Mouse (Mus musculus) A20 (cell line): ENCODE results near the gene Maz.
A peak's percentile ranks its signal among the peaks of the same experiment; 100 is the strongest.

ENCODE experiments used
- DNase-seq: peaks from one replicate; pipeline ENCODE4 v3.0.0-alpha.2; 2011; ENCODE audit warnings: low read depth, low spot score

Gene Maz

DNA sequence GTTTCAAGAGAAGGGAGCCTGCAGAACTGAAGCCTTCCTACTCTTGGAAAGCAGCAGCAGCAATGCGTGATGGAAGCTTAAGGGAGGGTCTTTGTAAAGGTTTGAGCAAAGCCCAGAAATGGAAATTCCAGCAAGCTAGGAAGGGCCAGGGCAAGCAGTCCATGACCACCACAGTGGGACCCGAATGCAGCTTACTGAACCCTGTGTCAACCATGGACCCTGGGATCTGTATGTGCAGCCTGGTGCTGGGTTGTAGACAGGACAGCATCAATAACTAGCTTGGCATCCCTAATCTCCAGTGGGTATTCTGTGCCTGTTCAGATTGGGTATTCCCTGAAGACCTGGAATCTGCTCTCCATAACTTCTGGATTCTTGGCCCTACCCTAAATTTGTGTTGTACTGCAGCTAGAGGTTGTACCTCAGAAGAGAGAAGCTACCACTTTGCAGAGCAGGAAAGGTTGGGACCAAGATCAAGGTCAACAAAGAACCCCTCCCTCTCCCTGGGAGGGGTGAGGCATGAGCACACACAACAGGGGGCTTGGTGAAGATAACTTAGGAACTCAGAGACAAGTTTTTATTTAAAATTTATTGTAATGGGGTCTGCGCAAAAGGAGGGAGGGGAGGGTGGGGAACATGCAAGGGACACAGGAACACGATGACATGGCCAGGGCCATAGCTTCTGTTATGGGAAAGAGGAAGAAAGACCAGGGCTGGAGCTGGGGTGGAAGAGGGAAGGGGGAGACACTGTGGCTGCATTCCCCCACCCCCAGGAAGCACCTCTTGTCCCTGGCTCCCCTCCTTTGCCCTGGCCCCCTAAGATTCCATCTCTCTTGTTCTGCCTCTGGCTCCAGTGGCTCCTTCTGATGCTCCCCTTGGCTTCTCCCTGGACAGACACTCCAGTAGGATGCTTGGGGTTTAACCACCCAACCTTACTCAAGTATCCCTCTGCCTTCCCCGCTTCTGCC is 5.0 kb downstream of the Maz start:
- peak; percentile 40 for DNase-seq

DNA sequence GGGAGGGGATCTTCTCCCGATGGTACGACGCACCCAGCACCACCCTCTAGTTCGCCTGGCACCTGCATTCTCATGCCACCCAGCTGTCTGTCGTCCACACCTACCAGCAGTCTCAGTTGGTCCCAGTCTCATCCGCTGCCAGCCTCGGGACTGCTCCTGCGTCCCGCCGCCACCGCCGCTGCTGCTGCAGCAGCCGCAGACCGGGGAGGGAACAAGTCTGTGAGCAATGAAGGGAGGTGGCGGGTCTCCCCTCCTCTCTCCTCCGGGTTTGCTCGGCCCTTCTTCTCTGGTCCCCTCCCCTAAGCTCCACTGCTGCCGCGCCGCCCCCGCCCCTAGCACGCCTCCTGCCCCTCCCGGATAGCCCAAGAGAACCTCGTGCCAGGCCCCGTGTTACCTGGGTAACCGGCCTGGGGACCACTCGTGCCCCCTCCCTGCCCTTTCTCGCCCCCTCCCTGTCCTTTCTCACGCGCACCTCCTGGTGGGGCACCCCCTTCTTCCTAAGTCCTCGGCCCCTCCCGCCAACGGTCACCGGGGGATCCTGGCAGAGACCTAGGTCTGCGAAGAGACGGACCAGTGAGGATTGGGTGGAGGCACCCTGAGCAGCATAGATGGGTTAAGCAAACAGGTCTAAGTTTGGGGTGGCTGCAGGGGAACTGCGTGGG is 5.8 kb downstream of the Maz start, which contains the start of the genes Gm42742 and Prrt2:
Gm42742 (minus strand) TSS at position 197 of the 662 bp plus-strand sequence.
Prrt2 (minus strand) TSS at position 311 of the 662 bp plus-strand sequence.
- DNase-seq = peak; percentile 55

DNA sequence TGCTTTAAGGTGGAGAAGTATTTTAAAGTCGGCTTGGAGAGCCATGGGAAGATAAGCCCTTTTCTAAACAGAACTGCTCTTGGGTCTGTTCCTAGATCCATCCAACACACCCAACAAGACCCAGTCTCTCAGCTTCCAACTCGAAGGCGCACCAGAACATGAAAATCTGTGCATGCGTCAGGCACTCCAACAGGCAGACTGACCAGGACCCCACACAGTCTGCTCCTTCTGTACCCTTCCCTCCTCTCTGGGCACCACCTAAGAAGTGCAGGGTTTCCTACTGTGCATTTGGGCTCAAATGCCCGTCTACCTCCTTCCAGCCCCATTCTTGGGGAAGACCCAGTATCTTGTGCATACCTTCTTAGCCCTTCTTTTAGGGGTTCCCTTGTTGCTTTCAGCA is 6.3 kb downstream of the Maz start:
- DNase-seq = no peak

DNA sequence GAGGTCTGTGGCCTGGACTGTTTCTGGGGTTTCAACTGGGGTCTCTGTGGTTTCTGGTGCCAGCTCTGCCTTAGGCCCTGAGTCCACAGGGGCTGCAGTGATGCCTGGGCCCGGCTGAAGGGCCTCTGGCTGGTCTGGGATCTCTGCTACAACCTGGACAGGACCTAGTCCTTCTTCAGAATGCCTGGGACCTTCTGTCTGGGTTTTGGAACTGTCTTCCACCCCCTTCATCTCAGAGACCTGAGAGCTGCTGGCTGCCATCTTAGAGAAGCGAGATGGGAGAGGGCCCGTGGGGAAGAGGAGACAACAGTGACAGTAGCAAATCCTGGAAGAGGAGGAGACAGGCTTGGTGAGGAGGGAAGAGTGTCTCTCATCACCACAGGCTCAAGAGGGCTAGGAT is 6.8 kb downstream of the Maz start:
- no peak for DNase-seq

DNA sequence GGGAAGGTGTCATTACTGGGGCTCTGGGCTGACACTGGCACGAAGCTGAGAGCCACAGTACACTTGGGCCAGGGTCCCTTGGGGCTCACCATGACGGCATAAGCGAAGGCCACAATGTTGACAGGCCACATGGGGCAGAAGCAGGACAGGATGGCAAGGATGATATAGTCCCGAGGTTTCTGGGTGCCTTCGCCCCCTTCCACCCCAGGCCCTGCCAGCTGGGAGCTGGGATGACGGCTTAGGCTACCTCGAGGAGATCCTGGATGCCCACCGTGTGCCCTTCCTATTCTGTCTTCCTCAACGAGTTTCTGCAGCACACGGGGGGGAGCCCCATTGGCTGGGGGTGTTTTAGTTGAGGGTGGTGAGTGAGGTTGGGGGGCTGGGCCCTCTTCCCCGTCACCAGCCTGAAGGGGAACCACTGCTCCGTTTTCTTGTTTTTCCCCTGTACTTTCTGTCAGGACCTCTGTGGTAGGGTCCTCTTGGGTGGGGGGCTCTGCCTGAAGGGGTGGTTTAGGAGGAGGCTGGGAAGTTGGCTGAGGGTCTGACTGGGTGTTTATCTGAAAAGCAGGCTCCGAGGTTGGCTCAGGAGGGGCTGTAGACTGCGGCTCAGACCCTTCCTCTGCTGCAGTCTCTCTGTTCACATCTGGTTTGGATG is 7.4 kb downstream of the Maz start:
- DNase-seq = no peak

DNA sequence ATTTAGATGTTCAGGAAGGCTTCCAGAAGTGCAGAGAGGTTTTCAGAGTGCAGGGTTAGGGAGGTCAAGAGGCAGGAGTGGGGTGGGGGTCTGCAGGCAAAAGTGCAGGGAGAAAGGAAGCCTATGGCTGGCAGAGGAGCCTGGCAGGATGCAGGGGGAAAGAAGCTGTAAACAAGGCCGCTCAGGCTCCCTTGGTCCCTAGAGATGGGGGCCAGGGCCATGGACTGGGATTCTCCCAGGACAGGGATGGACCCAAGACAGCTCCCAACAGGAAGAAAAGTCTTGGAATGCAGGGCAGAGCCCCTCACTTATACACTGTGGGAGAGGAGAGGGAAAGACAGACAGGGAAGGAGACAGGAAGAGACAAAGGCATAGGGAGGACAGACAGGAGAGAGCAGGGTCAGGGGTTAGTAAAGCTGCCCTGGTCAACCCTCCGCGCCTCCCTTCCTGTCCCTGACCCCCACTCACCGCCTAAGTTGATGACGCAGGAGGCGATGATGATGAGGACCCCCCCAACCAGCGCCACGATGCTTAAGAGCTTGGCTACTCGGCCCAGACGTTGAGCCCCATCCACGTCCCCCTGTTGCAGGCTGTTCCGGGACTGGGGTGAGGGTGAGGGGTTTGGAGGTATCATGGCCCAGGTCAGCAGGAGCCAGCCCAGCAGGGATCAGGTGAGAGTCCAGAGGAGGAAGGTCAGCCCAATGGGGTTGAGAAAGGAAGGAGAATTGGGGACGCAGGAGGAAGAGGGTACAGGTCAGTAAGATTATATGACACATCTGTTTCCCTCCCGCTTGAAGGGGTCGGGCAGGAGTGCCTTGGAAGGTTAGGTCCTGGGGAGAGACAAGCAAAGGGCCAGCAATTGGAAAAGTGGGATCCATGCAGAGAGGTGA is 8.2 kb downstream of the Maz start:
- DNase-seq = no peak

DNA sequence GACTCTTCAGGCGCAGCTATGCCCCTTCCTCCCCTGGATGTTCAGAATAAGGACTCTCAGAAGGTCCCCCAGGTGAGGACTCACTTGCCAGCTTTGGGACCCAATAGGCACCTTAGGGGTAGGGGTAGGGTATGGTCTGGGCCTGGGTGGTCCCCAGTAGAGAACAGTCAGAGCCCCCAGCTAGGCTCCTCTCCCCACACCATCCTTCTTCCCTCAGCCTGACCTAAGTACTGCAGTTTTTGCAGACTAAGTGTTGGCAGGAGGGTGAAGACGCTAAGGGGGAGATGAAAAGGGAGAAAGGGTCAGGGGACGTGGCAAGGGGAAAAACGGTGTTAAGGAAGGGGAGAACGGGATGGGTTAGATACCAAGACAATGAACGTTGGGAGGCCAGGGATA is 8.9 kb downstream of the Maz start:
- no peak for DNase-seq

DNA sequence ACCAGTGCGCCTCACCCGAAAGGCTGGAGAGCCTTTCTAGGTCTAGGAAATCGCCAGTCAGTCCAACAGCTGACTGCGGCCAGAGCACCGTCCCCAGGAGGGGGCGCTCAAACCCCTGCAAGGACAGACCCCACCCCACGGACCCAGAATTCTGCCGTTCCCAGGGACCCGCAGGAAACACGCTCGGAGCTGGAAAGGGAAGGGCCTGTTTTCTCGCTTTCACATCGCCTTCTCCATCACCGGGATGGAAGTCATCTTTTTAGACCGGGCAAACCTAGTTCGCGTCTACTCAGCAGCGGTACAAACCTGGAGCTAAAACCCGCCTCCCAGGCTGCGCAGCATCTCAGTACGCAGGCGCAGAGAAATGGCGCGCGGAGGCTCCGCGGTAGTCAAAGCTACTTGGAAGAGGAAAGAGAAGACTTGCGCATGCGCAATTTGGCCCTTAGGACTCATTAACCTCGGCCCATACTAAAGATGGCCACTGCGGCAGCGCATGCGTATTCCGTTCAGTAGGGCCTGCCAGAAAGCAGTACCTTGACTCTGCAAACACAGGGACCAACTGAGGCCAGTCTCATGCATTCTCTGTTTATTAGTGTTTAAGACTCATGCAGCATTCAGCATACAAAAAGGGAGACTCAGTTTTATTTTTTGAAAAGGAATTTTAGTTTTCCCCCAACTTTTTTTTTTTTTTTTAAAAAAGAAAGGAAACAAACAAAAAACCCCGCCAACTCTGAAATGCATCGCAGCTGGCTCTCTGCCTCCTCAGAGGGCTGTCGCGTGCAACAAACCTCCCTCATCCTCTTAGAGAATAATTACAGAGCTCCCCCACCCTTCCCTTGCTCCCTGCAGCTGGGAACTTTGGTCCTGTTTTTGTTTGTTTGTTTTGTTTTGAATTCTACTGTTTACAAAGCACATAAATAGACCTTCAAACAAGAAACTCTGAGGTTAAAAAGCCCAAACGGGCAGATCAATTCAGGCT is 9.6 kb downstream of the Maz start, which contains the start of gene Pagr1a:
Pagr1a (minus strand) TSS at position 382 of the 979 bp plus-strand sequence.
- peak; percentile 100 for DNase-seq

DNA sequence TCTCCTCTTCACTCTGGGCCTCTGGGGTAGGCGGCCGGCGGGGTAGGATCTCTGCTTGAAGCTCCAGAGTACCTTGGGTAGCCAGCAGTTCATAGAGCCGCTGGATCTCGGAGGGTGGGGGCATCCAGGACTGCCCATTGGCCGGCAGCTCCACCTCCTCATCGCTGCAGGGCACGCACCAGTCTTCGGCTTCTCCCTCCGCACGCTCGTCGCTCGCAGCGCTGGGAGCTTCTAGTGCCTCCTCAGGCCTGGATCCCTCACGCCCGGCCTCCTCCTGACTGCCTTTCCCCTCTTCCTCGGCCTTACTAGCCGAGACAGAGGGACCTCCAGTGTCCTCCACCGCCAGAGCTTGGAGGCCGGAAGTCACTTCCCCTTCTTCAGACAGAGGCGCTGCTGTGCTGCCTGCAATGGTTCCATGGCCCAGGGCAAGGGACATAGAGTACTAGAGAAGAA is 10.3 kb downstream of the Maz start:
- no peak for DNase-seq

DNA sequence TGATC is 10.6 kb downstream of the Maz start, which contains the start of gene Pagr1b:
Pagr1b (minus strand) TSS at position 4 of the 5 bp plus-strand sequence.
- DNase-seq = no peak

DNA sequence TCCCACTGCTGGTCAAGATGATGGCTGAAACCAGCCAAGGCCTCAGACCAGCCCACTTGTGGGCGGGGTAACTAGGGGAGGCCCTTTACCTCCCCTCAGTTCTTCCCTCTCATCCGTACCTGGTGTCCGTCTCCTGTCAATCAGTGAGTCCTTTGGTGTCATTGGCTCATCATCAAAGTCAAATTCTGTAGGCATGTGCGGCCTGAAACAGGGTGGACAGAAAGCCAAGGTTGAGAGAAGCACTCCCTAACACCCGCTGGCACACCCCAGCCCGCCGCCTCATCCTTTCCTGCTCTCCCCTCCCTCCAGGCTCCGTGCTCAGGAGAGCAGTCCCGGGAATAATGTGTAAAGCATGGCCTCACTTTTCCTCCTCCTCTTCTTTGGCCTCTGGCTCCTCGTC is 10.8 kb downstream of the Maz start:
- peak; percentile 89 for DNase-seq

DNA sequence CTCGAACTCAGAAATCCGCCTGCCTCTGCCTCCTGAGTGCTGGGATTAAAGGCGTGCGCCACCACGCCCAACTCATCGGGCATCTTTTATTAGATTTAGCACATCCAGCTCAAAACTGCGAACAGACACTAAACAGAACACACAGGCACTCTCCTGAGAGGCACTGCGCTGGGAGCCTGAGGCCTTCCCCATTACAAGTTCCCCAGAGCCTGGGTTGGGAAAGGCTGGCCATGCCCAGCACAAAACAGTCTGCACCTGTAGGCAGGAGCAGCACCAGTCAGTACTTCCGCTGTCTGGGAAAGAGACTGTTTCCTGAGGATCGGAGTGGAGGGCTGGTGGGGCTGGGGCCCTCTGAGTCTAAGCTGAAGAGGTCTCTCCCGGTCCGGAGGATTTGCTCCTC is 11.8 kb downstream of the Maz start:
- DNase-seq = no peak

DNA sequence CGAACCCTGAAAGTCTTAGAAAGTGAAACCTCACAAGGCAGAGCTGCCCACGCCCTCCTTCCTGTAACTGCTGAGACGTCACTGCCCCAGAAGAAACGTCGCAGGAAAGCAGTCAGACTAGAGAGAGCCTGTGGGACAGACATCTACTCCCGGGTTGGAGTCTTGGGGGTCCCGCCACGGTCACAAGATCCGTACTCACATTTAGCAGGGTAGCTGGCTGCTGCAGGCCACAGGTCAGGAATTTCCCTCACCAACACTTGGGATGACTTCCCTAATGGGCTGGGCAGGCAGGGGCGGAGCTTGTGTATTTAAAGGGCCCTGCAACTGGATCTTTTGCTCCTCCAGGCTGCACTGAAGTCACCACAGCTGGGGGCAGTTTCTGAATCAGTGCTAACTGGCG is 12.5 kb downstream of the Maz start, which contains the start of gene Mvp:
Mvp (minus strand) TSS at position 302 of the 400 bp plus-strand sequence.
- peak; percentile 85 for DNase-seq

DNA sequence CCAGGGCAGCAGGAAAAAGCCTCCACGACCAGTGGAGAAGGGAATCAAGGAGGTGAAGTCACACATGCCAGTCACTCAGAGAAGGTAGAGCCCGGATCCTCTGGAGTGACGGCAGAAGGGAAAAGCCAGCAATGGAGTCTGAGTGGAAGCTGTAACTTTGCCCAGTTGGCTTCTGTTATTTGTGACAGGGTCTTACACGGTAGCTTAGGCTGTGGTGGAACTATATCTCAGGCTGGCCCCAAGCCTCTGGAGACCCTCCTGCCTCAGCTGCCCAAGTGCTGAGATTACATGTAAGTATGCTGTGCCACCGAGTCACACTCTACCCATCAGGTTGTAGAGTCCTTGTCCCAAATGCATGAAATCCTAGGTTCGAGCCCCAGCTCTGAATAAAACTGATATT is 13.5 kb downstream of the Maz start:
- DNase-seq = no peak

DNA sequence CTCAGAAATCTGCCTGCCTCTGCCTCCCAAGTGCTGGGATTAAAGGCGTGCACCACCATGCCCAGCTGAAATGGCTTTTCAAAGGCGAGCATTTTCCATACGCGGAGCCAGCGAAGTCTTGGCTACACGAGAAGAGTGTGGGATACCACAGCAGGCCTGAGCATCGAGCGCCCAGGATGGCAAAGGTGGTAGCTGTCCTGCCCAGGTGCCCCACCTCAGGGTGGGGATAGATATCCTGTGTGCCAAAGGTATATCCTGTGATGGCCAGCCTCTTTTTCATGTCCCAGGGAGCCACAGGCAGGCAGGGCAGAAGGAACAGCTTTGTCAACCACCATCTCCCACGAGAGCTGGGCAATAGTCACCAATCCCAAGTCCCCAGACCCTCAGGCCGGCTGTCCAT is 14.0 kb downstream of the Maz start:
- DNase-seq = no peak

DNA sequence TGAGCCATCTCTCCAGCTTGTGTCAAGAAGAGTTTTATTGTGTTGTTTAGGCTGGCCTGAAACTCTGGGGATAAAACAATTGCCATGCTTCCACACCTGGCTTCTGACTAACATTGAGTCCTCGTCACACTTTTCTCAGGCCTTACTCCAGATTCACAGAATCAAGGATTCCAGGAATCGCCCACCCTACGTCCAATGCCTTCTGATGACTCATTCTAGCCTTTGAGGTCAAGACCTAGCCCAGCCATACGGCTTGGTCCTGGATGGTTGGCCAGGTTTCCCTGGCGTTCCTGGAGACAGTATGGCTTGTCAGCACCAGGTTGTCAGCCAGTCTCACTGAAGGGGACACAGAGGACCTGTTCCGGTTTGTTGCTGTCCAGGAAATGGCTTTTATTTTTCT is 14.5 kb downstream of the Maz start:
- no peak for DNase-seq

DNA sequence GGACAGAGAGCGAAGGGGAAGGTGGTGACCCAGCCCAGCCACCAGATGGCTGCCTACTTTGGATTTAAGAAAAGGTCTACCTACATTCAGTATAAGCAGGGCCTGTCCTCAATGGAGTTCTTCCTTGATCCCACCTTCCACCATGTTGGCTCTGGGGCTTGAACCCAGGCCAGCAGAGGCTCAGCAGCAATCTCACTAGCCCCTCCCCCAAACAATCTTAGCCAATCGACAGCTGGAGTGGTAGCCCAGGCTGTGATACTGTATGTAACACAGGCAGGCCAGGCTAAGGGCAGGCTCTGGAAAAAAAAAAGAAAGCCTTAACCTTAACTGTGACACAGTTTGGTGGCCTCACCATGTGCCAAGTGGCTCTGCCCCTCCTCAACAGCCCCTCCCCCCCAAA is 15.1 kb downstream of the Maz start:
- DNase-seq = no peak

DNA sequence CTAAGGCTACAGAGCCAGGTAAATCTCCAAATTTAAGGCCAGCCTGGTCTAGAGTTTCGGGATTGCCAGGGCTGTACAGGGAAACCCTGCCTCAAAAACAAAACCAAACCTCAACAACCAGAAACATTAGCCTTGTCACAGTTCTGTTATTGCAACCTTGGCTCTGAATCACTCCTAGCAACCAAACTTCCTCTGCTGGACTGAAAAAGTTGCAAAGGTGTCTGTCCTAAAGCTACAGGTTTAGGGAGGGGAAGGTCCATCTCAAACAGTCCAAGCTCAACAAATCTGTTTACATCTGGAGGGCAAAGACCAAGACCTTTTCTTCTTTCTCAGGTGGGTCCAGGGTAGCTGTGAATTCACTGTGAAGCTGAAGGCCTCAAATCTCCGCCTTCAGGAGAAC is 15.8 kb downstream of the Maz start:
- DNase-seq = no peak

DNA sequence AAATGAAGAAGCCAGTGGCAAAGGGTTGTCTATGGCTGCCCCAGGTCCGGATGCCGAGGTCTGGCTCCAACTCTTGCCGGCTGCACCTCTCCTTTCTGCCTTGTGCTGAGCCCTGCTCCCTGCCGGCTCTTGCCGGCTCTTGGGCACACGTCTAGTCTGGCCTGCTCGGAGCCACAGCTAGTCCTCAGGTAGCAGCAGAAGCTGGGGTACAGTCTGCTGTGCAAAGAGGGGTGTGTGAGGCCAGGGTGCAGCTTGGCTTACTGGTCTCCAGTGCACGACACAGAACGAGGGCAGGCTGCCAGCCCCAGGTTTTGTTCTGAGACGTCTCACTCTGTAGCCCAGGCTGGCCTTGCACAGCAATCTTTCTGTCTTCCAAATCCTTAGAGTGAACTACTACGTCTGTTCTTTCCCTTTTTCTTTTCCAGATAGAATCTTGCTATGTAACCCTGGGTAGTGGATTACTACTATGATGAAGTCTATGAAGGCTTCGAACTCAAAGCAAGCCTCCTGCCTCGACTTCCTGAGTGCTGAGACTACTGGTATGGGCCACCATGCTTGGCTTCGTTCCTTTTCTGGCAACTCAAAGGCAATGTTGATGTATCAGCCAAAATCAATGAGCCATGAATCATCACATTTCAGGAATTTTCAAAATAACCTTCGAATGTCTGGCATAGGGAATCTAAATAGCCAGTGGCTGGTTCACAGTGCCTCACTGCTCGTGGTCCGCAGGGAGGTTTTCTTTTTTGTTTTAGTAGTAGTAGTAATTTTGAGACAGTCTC is 17.3 kb downstream of the Maz start:
- DNase-seq = no peak
